Mouse (Mus musculus): ENCODE results near the gene Gm3409. TPM values are rescaled to one million over a fixed set of nuclear protein-coding genes. Genes with fewer than 3 reads are reported as not detected.

The Gm3409 gene
- not detected in 2 replicates for polyA plus RNA-seq (2015; fragmentation: Nextera tagmentation; extraction: Ambion mirVana)

DNA sequence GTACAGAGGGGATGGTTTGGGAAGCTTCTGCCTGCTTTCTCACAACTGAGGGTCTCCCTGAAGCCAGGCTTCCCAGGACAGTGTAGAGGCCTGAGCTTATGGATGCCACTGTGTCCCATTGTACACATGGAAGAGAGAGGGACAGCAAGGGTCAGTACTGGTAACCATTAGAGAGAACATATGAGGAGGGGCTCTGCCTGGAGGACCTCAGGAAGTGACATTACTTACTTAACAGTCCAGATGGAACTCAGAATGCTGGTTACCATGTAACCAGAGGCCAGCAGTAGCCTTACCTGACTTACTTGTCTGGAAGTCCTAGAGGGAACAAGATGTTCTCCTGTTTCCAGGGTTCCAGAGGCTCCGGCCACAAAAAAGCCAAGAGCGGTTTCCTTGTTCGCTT, at the start of gene Gm3409:
TSS of gene Gm3409 (plus strand) at position 301 of the 400 bp plus-strand sequence.

DNA sequence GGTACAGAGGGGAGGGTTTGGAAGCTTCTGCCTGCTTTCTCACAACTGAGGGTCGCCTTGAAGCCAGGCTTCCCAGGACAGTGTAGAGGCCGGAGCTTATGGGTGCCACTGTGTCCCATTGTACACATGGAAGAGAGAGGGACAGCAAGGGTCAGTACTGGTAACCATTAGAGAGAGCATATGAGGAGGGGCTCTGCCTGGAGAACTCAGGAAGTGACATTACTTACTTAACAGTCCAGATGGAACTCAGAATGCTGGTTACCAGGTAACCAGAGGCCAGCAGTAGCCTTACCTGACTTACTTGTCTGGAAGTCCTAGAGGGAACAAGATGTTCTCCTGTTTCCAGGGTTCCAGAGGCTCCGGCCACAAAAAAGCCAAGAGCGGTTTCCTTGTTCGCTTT, 46.4 kb upstream of the Gm3409 start, which contains the start of gene Gm6370:
TSS of gene Gm6370 (plus strand) at position 301 of the 400 bp plus-strand sequence.

DNA sequence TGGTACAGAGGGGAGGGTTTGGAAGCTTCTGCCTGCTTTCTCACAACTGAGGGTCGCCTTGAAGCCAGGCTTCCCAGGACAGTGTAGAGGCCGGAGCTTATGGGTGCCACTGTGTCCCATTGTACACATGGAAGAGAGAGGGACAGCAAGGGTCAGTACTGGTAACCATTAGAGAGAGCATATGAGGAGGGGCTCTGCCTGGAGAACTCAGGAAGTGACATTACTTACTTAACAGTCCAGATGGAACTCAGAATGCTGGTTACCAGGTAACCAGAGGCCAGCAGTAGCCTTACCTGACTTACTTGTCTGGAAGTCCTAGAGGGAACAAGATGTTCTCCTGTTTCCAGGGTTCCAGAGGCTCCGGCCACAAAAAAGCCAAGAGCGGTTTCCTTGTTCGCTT, 35.3 kb upstream of the Gm3409 start, which contains the start of gene 4930449I24Rik:
TSS of gene 4930449I24Rik (plus strand) at position 301 of the 400 bp plus-strand sequence.

DNA sequence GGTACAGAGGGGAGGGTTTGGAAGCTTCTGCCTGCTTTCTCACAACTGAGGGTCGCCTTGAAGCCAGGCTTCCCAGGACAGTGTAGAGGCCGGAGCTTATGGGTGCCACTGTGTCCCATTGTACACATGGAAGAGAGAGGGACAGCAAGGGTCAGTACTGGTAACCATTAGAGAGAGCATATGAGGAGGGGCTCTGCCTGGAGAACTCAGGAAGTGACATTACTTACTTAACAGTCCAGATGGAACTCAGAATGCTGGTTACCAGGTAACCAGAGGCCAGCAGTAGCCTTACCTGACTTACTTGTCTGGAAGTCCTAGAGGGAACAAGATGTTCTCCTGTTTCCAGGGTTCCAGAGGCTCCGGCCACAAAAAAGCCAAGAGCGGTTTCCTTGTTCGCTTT, 23.6 kb upstream of the Gm3409 start, which contains the start of gene Gm3402:
TSS of gene Gm3402 (plus strand) at position 301 of the 400 bp plus-strand sequence.

DNA sequence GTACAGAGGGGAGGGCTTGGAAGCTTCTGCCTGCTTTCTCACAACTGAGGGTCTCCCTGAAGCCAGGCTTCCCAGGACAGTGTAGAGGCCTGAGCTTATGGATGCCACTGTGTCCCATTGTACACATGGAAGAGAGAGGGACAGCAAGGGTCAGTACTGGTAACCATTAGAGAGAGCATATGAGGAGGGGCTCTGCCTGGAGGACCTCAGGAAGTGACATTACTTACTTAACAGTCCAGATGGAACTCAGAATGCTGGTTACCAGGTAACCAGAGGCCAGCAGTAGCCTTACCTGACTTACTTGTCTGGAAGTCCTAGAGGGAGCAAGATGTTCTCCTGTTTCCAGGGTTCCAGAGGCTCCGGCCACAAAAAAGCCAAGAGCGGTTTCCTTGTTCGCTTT, 11.9 kb upstream of the Gm3409 start, which contains the start of gene Gm3404:
TSS of gene Gm3404 (plus strand) at position 301 of the 400 bp plus-strand sequence.

DNA sequence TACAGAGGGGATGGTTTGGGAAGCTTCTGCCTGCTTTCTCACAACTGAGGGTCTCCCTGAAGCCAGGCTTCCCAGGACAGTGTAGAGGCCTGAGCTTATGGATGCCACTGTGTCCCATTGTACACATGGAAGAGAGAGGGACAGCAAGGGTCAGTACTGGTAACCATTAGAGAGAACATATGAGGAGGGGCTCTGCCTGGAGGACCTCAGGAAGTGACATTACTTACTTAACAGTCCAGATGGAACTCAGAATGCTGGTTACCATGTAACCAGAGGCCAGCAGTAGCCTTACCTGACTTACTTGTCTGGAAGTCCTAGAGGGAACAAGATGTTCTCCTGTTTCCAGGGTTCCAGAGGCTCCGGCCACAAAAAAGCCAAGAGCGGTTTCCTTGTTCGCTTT, 18.4 kb downstream of the Gm3409 start, which contains the start of gene Gm3415:
TSS of gene Gm3415 (plus strand) at position 301 of the 400 bp plus-strand sequence.

DNA sequence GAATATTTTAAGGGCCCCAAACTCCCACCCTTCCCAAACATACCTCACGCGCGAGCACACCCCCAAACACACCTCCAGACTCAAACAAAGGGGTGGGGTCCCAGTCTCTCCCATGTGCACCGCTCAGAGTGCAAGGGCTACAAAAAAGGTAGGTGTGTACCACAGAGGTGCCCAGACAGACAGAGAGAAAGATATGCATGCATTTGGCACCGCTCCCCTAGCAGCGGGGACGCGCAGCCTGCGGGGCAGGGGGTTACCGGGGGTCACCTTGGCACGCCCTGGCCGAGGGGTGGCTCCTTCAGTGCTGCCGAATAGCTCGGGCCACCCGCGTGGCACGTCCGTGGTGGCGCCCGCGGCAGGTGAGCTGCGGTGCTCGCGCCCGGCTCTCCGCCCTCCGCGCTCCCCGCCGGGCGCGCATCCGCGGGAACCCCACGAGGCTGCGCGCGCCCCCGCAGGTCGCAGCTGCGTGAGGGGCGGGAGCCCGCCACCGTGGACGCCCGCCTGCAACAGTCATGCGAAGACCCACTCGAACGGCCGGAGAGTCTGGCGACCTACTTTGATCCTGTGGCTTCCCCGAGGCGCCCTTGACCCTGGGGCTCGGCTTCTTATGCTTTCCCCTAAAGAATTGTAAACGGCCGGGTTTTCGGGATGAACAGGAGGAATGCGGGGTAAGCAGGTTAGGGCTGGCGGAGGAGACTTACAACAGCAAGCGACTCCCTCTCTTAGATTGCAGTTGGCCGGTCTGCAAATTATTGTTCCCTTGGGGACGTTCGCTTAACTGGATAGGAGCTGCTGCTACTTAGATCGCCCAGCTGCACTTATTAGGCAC, 47.2 kb downstream of the Gm3409 start, which contains the start of gene Gpr12:
TSS of gene Gpr12 (minus strand) at position 762 of the 829 bp plus-strand sequence.

Other genes with a start within 250 kb of the Gm3409 start
- gene Wasf3, start 152.7 kb upstream of the Gm3409 start, polyA plus RNA-seq (2015; fragmentation: Nextera tagmentation; extraction: Ambion mirVana), result 0.02 and 0.07 TPM in 2 replicates
- not detected in 2 replicates for gene Gm6408, start 55.7 kb upstream of the Gm3409 start, polyA plus RNA-seq (2015; fragmentation: Nextera tagmentation; extraction: Ambion mirVana)
- gene Gm6370, start 46.3 kb upstream of the Gm3409 start, polyA plus RNA-seq (2015; fragmentation: Nextera tagmentation; extraction: Ambion mirVana), result not detected in 2 replicates
- gene 4930449I24Rik, start 35.2 kb upstream of the Gm3409 start, polyA plus RNA-seq (2015; fragmentation: Nextera tagmentation; extraction: Ambion mirVana), result not detected in 2 replicates
- not detected in 2 replicates for gene Gm3402, start 23.5 kb upstream of the Gm3409 start, polyA plus RNA-seq (2015; fragmentation: Nextera tagmentation; extraction: Ambion mirVana)
- not detected in 2 replicates for gene Gm3404, start 11.8 kb upstream of the Gm3409 start, polyA plus RNA-seq (2015; fragmentation: Nextera tagmentation; extraction: Ambion mirVana)
- gene Gm3415, start 18.5 kb downstream of the Gm3409 start, polyA plus RNA-seq (2015; fragmentation: Nextera tagmentation; extraction: Ambion mirVana), result not detected in 2 replicates
- gene Gpr12, start 47.6 kb downstream of the Gm3409 start, polyA plus RNA-seq (2015; fragmentation: Nextera tagmentation; extraction: Ambion mirVana), result 0.16 TPM in 1 of 2 replicates, not detected in the other